Mouse (Mus musculus) CH12.LX (cell line): ENCODE measurements around the gene Atp5h.

Experiments
- CTCF ChIP-seq, 2 experiments: IDR thresholded peaks in 1 of 2; conservative IDR thresholded peaks in 1 of 2; 2 replicates each; pipeline ENCODE4 v1.5.1; 2011 to 2012; ENCODE audit warnings: low read depth in 2 of 2, low read length in 2 of 2, improper control_type of control experiment in 1 of 2, inconsistent platforms in 1 of 2, mild to moderate bottlenecking in 1 of 2, moderate library complexity in 1 of 2
- EP300 ChIP-seq: IDR thresholded peaks from 2 replicates; pipeline ENCODE4 v1.6.1; 2011; ENCODE audit warnings: low read length, improper control_type of control experiment
- MXI1 ChIP-seq: IDR thresholded peaks from 2 replicates; pipeline ENCODE4 v1.6.1; 2011; ENCODE audit warnings: mild to moderate bottlenecking, low read depth, low read length, improper control_type of control experiment
- TCF12 ChIP-seq: IDR thresholded peaks from 2 replicates; pipeline ENCODE4 v1.6.1; 2014; ENCODE audit warnings: low read depth, mild to moderate bottlenecking, inconsistent platforms, low read length, improper control_type of control experiment
- USF2 ChIP-seq: conservative IDR thresholded peaks from 2 replicates; pipeline ENCODE4 v1.6.1; 2011; ENCODE audit warnings: low read depth, low read length, improper control_type of control experiment
- ZNF384 ChIP-seq: IDR thresholded peaks from 2 replicates; pipeline ENCODE4 v1.6.1; 2012; ENCODE audit warnings: low read depth, low read length, improper control_type of control experiment, inconsistent platforms

DNA sequence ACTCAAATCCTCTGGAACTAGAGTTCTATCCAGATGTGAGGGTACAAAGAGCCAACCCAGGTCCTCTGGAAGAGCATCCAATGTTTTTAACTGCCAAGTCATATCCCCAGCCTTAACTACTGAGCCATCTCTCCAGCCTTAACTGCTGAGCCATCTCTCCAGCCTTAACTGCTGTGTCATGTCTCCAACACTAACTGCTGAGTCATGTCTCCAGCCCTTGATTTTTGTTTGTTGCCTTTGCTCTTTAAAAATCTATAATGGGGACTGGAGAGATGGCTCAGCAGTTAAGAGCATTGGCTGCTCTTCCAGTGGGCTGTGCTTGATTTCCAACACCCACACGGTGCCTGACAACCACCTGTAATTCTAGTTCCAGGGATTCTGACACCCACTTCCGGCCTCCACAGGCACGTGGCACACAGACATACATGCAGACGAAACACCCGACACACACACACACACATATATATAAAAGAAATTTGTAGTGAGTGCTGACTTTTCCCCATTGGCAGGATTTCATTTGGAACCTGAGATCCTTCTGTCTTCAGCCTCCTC lies 17.9 kb upstream of the Atp5h start:
- no peak for TF ChIP-seq TCF12
- no peak for TF ChIP-seq MXI1
- no peak for TF ChIP-seq CTCF (conservative IDR thresholded peaks at IDR 0.05 in 1 of 2, IDR thresholded peaks at IDR 0.05 in 1 of 2; ENCODE audit: low read depth in 2 of 2, low read length in 2 of 2)
- no peak for TF ChIP-seq EP300
- no peak for TF ChIP-seq USF2
- TF ChIP-seq ZNF384, result no peak
